ENCODE assay signal across 28 mouse cellular contexts in the genomic region with DNA sequence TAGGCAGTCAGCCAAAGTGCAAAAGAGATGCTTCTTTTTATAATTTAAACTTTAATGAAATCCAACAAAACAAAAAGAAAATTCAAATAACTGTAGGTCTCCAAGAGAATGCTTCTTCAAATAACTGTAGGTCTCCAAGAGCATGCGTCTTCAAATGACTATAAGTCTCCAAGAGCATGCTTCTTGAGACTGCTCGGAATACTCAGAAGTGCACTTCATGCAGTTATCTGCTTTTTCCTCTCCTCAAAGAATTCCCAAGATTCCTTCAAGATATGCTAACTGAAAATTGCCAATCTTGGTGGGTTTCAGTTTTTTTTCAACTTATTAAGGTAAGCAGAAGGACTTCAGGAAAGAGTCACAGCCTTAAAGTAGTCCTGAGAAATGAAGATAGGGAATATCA. TPM values are rescaled to one million over a fixed set of nuclear protein-coding genes. Genes with fewer than 3 reads are reported as not detected.
DNase-seq lines count a peak whose midpoint lies in the region; ATAC-seq and TF ChIP-seq lines count a peak whose summit lies in the region.
"Had no signal": no experiment of that assay in that cellular context is flagged by ENCODE, and none has a peak within 500 bp of the region (broad histone marks: within the 10 kb centered on the region; RNA-seq: fewer than 3 reads in every experiment).

No protein-coding gene starts in this region.

- DNase-seq in lung, embryonic 14.5 days = peak; percentile 38
- DNase-seq in lung, adult 2 months = no peak
- DNase-seq in lung, adult 18-20 months = no peak
- DNase-seq in brain, adult 2 months (ENCODE audit: low read depth, low spot score) = peak; percentile 3
- DNase-seq: adrenal gland, adult 8-10 months; adrenal gland, postnatal 14 days; adrenal gland, postnatal 36 days; B cell, adult 2 months; cerebellum, adult 11 months; cerebellum, adult 18-20 months; cerebellum, adult 8-10 months; cerebellum, adult 9-11 months; cerebellum, postnatal 14 days; cerebellum, postnatal 36 days; embryo, embryonic 11 days had no signal

- TF ChIP-seq CTCF in lung, embryonic 14.5 days (IDR thresholded peaks at IDR 0.05; ENCODE audit: low read depth) = no peak
- no peak for TF ChIP-seq CTCF in lung, adult 2 months (IDR thresholded peaks at IDR 0.05; ENCODE audit: insufficient read depth, low read length)

- ATAC-seq in lung, embryonic 14.5 days (ENCODE audit: insufficient read depth) = no peak
- peak; percentile 59; the same call in 1 of the 2 replicates for ATAC-seq in lung, embryonic 16.5 days (ENCODE audit: low read depth)
- ATAC-seq: activated CD4-positive, CD25-positive, alpha-beta regulatory T cell, adult 4 months; CD4-positive, CD25-positive, alpha-beta regulatory T cell, adult 4 months; forebrain, embryonic 14.5 days; forebrain, embryonic 16.5 days; Patski had no signal

- no peak overlapping the region for H3K4me2 ChIP-seq in lung, embryonic 14.5 days
- H3K4me2 ChIP-seq in lung, embryonic 16.5 days (ENCODE audit: low read depth, low read length) = no peak overlapping the region
- H3K4me2 ChIP-seq: embryonic facial prominence, embryonic 13.5 days; embryonic facial prominence, embryonic 15.5 days; forebrain, embryonic 12.5 days had no signal

- H3K4me3 ChIP-seq in lung, embryonic 14.5 days (ENCODE audit: low read depth, low read length) = no peak overlapping the region
- no peak overlapping the region for H3K4me3 ChIP-seq in lung, adult 2 months (replicated peaks; ENCODE audit: extremely low read depth, low read depth, low read length)
- no peak overlapping the region for H3K4me3 ChIP-seq in lung, embryonic 16.5 days (ENCODE audit: low read length)
- H3K4me3 ChIP-seq: embryonic facial prominence, embryonic 13.5 days; embryonic facial prominence, embryonic 15.5 days; erythroblast, embryonic 14.5 days; forebrain, embryonic 10.5 days; forebrain, embryonic 12.5 days had no signal

- H3K36me3 ChIP-seq in lung, embryonic 14.5 days (ENCODE audit: insufficient read depth) = no peaks in the 10 kb centered on the region
- no peaks in the 10 kb centered on the region for H3K36me3 ChIP-seq in lung, embryonic 16.5 days (ENCODE audit: control insufficient read depth, insufficient read depth, low read length)
- H3K36me3 ChIP-seq: embryonic facial prominence, embryonic 13.5 days; embryonic facial prominence, embryonic 15.5 days; forebrain, embryonic 10.5 days; forebrain, embryonic 12.5 days; G1E had no signal

- no peak for TF ChIP-seq POLR2A in lung, adult 2 months (IDR thresholded peaks at IDR 0.05; ENCODE audit: borderline replicate concordance, extremely low read depth, low read depth, low read length)

- no peaks in the 10 kb centered on the region for H3K4me1 ChIP-seq in lung, embryonic 14.5 days (ENCODE audit: insufficient read depth)
- no peaks in the 10 kb centered on the region for H3K4me1 ChIP-seq in lung, adult 2 months (ENCODE audit: control insufficient read depth, insufficient read depth, low read length)
- H3K4me1 ChIP-seq in lung, embryonic 16.5 days (replicated peaks; ENCODE audit: control insufficient read depth, insufficient read depth, low read length) = no peaks in the 10 kb centered on the region; the same call in 1 of the 2 replicates
- H3K4me1 ChIP-seq: embryonic facial prominence, embryonic 13.5 days; embryonic facial prominence, embryonic 15.5 days had no signal

- no peak overlapping the region for H3K27ac ChIP-seq in lung, embryonic 14.5 days (ENCODE audit: low read depth)
- H3K27ac ChIP-seq in lung, embryonic 16.5 days (ENCODE audit: low read length) = peak overlapping the region; percentile 30; the same call in 1 of the 2 replicates
- H3K27ac ChIP-seq: embryonic facial prominence, embryonic 13.5 days; embryonic facial prominence, embryonic 15.5 days; forebrain, embryonic 10.5 days; forebrain, embryonic 12.5 days had no signal

- H3K9me3 ChIP-seq in lung, embryonic 14.5 days (ENCODE audit: low read depth, low read length) = no peaks in the 10 kb centered on the region
- H3K9me3 ChIP-seq in lung, embryonic 16.5 days (ENCODE audit: control insufficient read depth, low read length) = no peaks in the 10 kb centered on the region
- H3K9me3 ChIP-seq: embryonic facial prominence, embryonic 13.5 days; embryonic facial prominence, embryonic 15.5 days; forebrain, embryonic 10.5 days; forebrain, embryonic 12.5 days; G1E had no signal

- 47% methylated on average over 2 of the region's 2 CpGs for WGBS in lung, embryonic 14.5 days
- 65% methylated on average over 2 of the region's 2 CpGs for WGBS in lung, adult 2 months
- WGBS in lung, embryonic 16.5 days = 53% methylated on average over 2 of the region's 2 CpGs

- no peaks in the 10 kb centered on the region for H3K27me3 ChIP-seq in lung, embryonic 14.5 days (ENCODE audit: insufficient read depth, low read length)
- H3K27me3 ChIP-seq in lung, embryonic 16.5 days (ENCODE audit: control insufficient read depth, insufficient read depth, low read depth, low read length) = no peaks in the 10 kb centered on the region
- H3K27me3 ChIP-seq: CH12.LX; embryonic facial prominence, embryonic 13.5 days; embryonic facial prominence, embryonic 15.5 days; forebrain, embryonic 12.5 days; Patski had no signal

- H3K9ac ChIP-seq in lung, embryonic 14.5 days = no peak overlapping the region
- no peak overlapping the region for H3K9ac ChIP-seq in lung, embryonic 16.5 days (ENCODE audit: low read length)
- H3K9ac ChIP-seq: embryonic facial prominence, embryonic 13.5 days; embryonic facial prominence, embryonic 15.5 days; forebrain, embryonic 12.5 days had no signal

RNA-seq across cellular contexts. Expression of a gene that starts 28.8 kb away (rescaled TPM):
- 3.9 TPM in 2 replicates for polyA plus RNA-seq in lung, embryonic 14.5 days (2014; fragmentation: Nextera tagmentation; extraction: Ambion mirVana)
- 1.4 and 2.9 TPM in 2 replicates for polyA plus RNA-seq in lung, adult 2 months (2012; rRNA removed)
- polyA plus RNA-seq in lung, embryonic 16.5 days (2015; fragmentation: Nextera tagmentation; extraction: Ambion mirVana) = 7.5 and 8.7 TPM in 2 replicates

Comparison
In these comparisons a context has a peak if more than half of its experiments do, and no peak if none do; other contexts are left out.
1. DNase-seq: peak in lung, embryonic 14.5 days (single experiment) and brain, adult 2 months (single experiment); none in lung, adult 2 months (single experiment) and lung, adult 18-20 months (0 of 2).